Mouse (Mus musculus): ENCODE measurements at regions not wholly inside any gene's neighbourhood (a gene's known extent, or its start where the extent isn't known, plus 50 kb on each side); places are given as distances from the start of the nearest gene placed in this dataset.

DNA sequence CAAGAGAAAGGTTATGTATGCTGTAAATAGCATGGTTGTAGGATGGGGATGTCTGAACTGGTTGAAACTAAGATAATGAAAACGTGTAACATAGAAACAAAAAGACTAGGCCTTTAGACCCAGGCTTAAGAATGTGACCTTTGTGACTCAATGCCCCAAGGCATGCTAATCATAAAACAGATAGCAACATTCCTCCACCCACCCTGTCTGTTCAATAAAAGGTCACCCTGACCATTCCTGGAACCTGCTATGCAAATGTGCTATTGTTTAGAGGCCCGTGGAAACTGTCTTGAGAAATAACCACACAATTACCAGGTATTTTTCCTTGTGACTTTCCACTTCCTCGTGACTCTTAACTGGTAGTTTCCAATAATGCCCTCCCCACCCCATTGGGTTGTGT, 288.3 kb upstream of the Alcam start:
- no peak for DNase-seq

DNA sequence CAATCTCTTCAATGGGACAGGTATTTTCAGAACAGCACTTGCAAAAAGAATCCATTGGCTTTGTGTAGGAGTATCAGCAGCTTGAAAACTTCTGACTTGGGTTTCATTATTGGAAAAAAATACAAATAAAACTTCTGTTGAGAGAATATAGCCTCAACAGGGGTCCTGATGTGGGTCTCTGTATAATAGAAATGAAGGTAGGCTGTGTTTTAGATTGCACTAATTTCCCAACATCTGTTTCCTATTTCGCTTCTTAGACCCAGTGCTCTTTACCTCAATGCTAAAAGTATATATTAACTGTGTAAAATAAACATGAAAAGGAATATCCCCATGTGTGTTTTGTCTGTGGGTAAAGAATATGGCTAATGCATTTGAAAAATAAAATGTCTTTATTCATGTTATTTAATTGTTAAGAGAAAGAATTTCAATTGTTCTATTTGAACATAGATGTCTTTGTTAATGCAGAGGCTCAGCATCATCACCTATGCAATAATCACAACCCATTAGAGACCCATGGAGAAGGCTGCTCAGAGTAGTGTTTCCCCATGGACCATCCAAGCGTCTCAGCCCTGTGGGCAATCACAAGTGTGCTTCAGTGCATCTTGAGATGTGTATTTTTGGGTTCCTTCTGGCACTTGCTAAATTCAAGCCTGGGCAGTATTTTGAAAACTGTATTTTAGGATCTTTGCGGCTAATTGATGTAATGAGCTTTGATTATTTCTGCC, 272.4 kb upstream of the Alcam start:
- DNase-seq: no peak

DNA sequence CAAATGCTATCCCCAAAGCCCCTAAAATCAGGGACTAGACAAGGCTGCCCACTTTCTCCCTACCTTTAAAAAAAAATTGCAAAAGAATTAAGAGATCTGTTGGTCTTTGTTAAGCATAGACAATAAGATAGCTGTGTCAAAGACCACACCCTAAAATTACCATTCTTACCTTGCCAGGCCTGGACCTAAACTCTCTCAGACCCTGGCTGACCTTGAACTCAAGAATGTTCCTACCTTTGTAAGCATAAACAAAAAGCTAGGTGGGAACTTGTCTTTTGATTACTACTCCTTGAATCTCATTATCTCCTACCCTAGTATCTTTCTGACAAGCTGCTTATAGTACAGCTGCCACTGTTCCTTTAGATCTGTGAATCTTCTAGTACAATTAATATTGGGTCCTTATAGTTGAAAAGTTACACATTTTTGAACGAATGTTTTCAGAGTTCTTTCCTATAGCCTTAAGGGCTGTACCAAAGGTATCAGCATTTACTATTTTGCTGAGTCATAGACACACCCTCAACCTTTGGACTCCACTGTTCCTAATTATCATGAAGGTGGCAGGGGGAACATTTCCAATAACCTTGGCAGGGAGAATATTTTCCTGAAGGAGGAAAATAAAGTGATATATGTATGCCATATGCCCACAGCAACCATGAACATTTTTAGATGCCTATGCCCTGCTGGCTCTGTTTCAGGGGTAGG, 264.5 kb upstream of the Alcam start:
- no peak for DNase-seq

DNA sequence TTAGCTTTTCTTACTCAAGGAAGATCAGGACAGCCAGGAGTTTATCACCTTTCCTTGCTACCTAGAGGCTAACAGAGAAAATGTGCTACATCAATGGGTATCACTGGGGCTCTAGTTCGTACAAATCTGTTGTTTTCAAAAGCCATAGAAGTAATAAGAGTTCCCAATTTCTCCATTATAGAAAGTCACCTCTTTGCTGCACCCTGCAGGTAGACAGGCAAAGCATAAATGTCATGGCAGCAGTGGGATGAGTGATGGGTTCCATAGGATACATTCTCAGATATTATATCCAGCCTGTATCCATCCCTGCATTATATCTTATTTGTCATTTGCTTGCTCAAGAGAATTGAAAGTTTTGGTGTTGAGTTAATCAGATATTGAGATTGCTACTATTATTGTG, 236.4 kb upstream of the Alcam start:
- no peak for DNase-seq

DNA sequence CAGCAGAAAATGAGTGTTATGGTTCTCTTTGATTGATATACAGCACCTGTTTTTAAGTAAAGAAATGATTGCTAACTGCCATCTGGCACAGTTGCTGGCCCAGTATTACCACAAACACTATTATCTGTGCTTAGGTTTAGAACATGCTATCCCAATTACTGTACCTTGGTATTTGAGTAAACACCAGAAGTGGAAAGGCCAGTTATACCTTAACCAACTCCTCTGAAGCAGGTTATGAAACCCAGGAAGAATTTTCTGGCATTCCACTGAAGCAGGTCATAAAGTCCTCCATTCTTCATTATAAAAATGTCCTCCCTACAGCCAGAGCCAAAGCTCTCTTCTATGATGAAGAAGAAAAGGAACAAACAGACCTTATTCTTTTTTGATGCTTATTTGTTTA, 201.0 kb upstream of the Alcam start:
- DNase-seq: peak; percentile 1
